Mouse (Mus musculus) cerebellum, adult 2 months (tissue): ENCODE measurements around the gene Bdnf.

Source experiments
- CTCF ChIP-seq: fragments of 200-500 bp; IDR thresholded peaks from 2 replicates; pipeline ENCODE4 v1.5.1; 2011; ENCODE audit warnings: low read depth, mild to moderate bottlenecking, control low read depth, low read length, moderate library complexity, borderline replicate concordance; ENCODE audit not compliant: insufficient read depth
- POLR2A ChIP-seq: fragments of 200-500 bp; IDR thresholded peaks from 2 replicates; pipeline ENCODE4 v1.6.1; 2011; ENCODE audit warnings: low read length, control low read depth, borderline replicate concordance; ENCODE audit not compliant: insufficient read depth

GRCm38 (mm10) chr2:109748412-109748811 lies 73.9 kb downstream of the Bdnf start:
- TF ChIP-seq CTCF: no peak
- no peak for TF ChIP-seq POLR2A
